Mouse (Mus musculus): ENCODE measurements at regions not wholly inside any gene's neighbourhood (a gene's known extent, or its start where the extent isn't known, plus 50 kb on each side); places are given as distances from the start of the nearest gene placed in this dataset.

GRCm38 (mm10) chr14:24904712-24905111 lies 417.8 kb downstream of the Rps24 start:
- Histone ChIP-seq H3K9me3 (replicated peaks; ENCODE audit: insufficient read depth, low read length) (no peaks in the 10 kb centered on the region), H3K27ac (ENCODE audit: control insufficient read depth, low read depth, low read length) (no peak overlapping the region), H3K27me3 (ENCODE audit: control insufficient read depth in 1 of 2, insufficient read depth in 2 of 2, low read length in 2 of 2) (no peaks in the 10 kb centered on the region), H3K79me2 (ENCODE audit: control insufficient read depth, insufficient read depth, low read length, poor library complexity) (no peaks in the 10 kb centered on the region), H3K4me1 (ENCODE audit: control insufficient read depth in 1 of 2, insufficient read depth in 2 of 2, low read length in 2 of 2) (no peaks in the 10 kb centered on the region), H3K4me3 (ENCODE audit: control insufficient read depth in 1 of 2, insufficient read depth in 1 of 2, low read depth in 2 of 2, low read length in 2 of 2) (no peak overlapping the region), H3K9ac (ENCODE audit: control insufficient read depth, low read depth, low read length, poor library complexity, severe bottlenecking) (no peak overlapping the region), H3K36me3 (ENCODE audit: control insufficient read depth in 1 of 2, insufficient read depth in 2 of 2, low read length in 2 of 2) (no peaks in the 10 kb centered on the region)
- no peak for DNase-seq (ENCODE audit: low read depth, low spot score)
- TF ChIP-seq TCF12 (IDR thresholded peaks at IDR 0.05; ENCODE audit: low read depth, low read length): no peak
- no peak for TF ChIP-seq MAZ (IDR thresholded peaks at IDR 0.05; ENCODE audit: low read depth, low read length)
- TF ChIP-seq KAT2A (conservative IDR thresholded peaks at IDR 0.05; ENCODE audit: low read depth, low read length): no peak
- TF ChIP-seq TBP (IDR thresholded peaks at IDR 0.05; ENCODE audit: low read depth, low read length): no peak
- TF ChIP-seq EP300 (IDR thresholded peaks at IDR 0.05; ENCODE audit: low read depth in 1 of 2, low read length in 2 of 2): no peak
- TF ChIP-seq MXI1 (IDR thresholded peaks at IDR 0.05; ENCODE audit: low read depth, low read length): no peak
- no peak for TF ChIP-seq NRF1 (IDR thresholded peaks at IDR 0.05; ENCODE audit: insufficient read depth, low read depth, low read length, poor library complexity, severe bottlenecking)
- TF ChIP-seq HCFC1 (IDR thresholded peaks at IDR 0.05; ENCODE audit: low read depth, low read length): no peak
- no peak for TF ChIP-seq ELF1 (IDR thresholded peaks at IDR 0.05; ENCODE audit: low read depth, low read length)
- TF ChIP-seq MEF2A (IDR thresholded peaks at IDR 0.05; ENCODE audit: extremely low read depth, insufficient replicate concordance, low read depth, low read length, poor library complexity, severe bottlenecking): no peak
- TF ChIP-seq MYB (IDR thresholded peaks at IDR 0.05; ENCODE audit: low read depth, low read length): no peak
- TF ChIP-seq USF2 (IDR thresholded peaks at IDR 0.05; ENCODE audit: borderline replicate concordance in 1 of 2, insufficient read depth in 1 of 2, low read depth in 1 of 2, low read length in 2 of 2): no peak
- TF ChIP-seq POLR2AphosphoS2 (IDR thresholded peaks at IDR 0.05; ENCODE audit: low read length): no peak
- no peak for TF ChIP-seq ZNF384 (IDR thresholded peaks at IDR 0.05; ENCODE audit: low read depth, low read length)
- no peak for TF ChIP-seq E2F4 (IDR thresholded peaks at IDR 0.05; ENCODE audit: borderline replicate concordance, low read depth, low read length)
- no peak for TF ChIP-seq ZKSCAN1 (IDR thresholded peaks at IDR 0.05; ENCODE audit: low read depth, low read length)
- TF ChIP-seq ZC3H11A (IDR thresholded peaks at IDR 0.05; ENCODE audit: low read depth, low read length): no peak
- TF ChIP-seq USF1 (IDR thresholded peaks at IDR 0.05; ENCODE audit: low read depth, low read length): no peak
- TF ChIP-seq CHD1 (IDR thresholded peaks at IDR 0.05; ENCODE audit: low read depth, low read length): no peak
- no peak for TF ChIP-seq POLR2AphosphoS5 (IDR thresholded peaks at IDR 0.05; ENCODE audit: borderline replicate concordance, low read depth, low read length)

- TF ChIP-seq MXI1 (IDR thresholded peaks at IDR 0.05; ENCODE audit: low read depth, low read length) (no peak), EP300 (IDR thresholded peaks at IDR 0.05; ENCODE audit: low read depth in 1 of 2, low read length in 2 of 2) (no peak), CTCF (IDR thresholded peaks at IDR 0.05 in 2 of 3, conservative IDR thresholded peaks at IDR 0.05 in 1 of 3; ENCODE audit: control insufficient read depth in 1 of 3, insufficient read depth in 1 of 3, low read depth in 2 of 3, low read length in 3 of 3, poor library complexity in 1 of 3, severe bottlenecking in 1 of 3) (no peak), MAZ (IDR thresholded peaks at IDR 0.05; ENCODE audit: low read depth, low read length) (no peak), UBTF (IDR thresholded peaks at IDR 0.05; ENCODE audit: borderline replicate concordance, insufficient read depth, low read depth, low read length) (no peak), ELF1 (IDR thresholded peaks at IDR 0.05; ENCODE audit: low read depth, low read length) (no peak), USF2 (IDR thresholded peaks at IDR 0.05; ENCODE audit: borderline replicate concordance in 1 of 2, insufficient read depth in 1 of 2, low read depth in 1 of 2, low read length in 2 of 2) (no peak), MYC (IDR thresholded peaks at IDR 0.05; ENCODE audit: low read depth, low read length) (no peak), BHLHE40 (IDR thresholded peaks at IDR 0.05; ENCODE audit: borderline replicate concordance, low read depth, low read length) (no peak), NELFE (IDR thresholded peaks at IDR 0.05; ENCODE audit: low read depth, low read length) (no peak), RAD21 (IDR thresholded peaks at IDR 0.05; ENCODE audit: low read depth, low read length) (no peak), CHD1 (IDR thresholded peaks at IDR 0.05; ENCODE audit: low read depth, low read length) (no peak), E2F4 (IDR thresholded peaks at IDR 0.05; ENCODE audit: borderline replicate concordance, low read depth, low read length) (no peak), ETS1 (IDR thresholded peaks at IDR 0.05; ENCODE audit: low read depth, low read length) (no peak), GATA1 (IDR thresholded peaks at IDR 0.05; ENCODE audit: low read depth, low read length) (no peak)
- no peaks in the 10 kb centered on the region for H3K9me3 ChIP-seq (replicated peaks; ENCODE audit: insufficient read depth, low read length)
Observed at GRCm38 (mm10) chr14:24906916-24907315, 420.0 kb downstream of the Rps24 start.

More at GRCm38 (mm10) chr14:24906916-24907315, 420.0 kb downstream of the Rps24 start:
- no peaks in the 10 kb centered on the region for H3K4me1 ChIP-seq (ENCODE audit: control insufficient read depth in 1 of 2, insufficient read depth in 2 of 2, low read length in 2 of 2)
- no peak for DNase-seq (ENCODE audit: low read depth, low spot score)
- no peak overlapping the region for H3K27ac ChIP-seq (ENCODE audit: control insufficient read depth, low read depth, low read length)
- H3K79me2 ChIP-seq (ENCODE audit: control insufficient read depth, insufficient read depth, low read length, poor library complexity): no peaks in the 10 kb centered on the region
- H3K27me3 ChIP-seq (ENCODE audit: control insufficient read depth in 1 of 2, insufficient read depth in 2 of 2, low read length in 2 of 2): no peaks in the 10 kb centered on the region
- no peak overlapping the region for H3K4me3 ChIP-seq (ENCODE audit: control insufficient read depth in 1 of 2, insufficient read depth in 1 of 2, low read depth in 2 of 2, low read length in 2 of 2)
- no peak overlapping the region for H3K9ac ChIP-seq (ENCODE audit: control insufficient read depth, low read depth, low read length, poor library complexity, severe bottlenecking)
- H3K36me3 ChIP-seq (ENCODE audit: control insufficient read depth in 1 of 2, insufficient read depth in 2 of 2, low read length in 2 of 2): no peaks in the 10 kb centered on the region
